Mouse (Mus musculus): Measurements from ENCODE around the gene Ap2b1.

GRCm38 (mm10) chr11:83421305-83421704 lies 122.5 kb downstream of the Ap2b1 start:
- TF ChIP-seq CTCF (IDR thresholded peaks at IDR 0.05; ENCODE audit: low read depth) (no peak), EP300 (IDR thresholded peaks at IDR 0.05; ENCODE audit: low read depth) (no peak)

All from heart, postnatal 0 days (tissue).